Mouse (Mus musculus) cerebellum, adult 11 months (tissue): ENCODE measurements around the gene Ttyh1.

ENCODE experiments used
- DNase-seq: peaks from one replicate; pipeline ENCODE4 v3.0.0; 2022

Ttyh1 gene

GRCm38 (mm10) chr7:4123732-4124131, 4.5 kb downstream of the Ttyh1 start:
- peak; percentile 76 for DNase-seq

- DNase-seq, result peak; percentile 56
Observed at GRCm38 (mm10) chr7:4124315-4124759, 5.1 kb downstream of the Ttyh1 start.

GRCm38 (mm10) chr7:4124856-4125255, 5.6 kb downstream of the Ttyh1 start:
- DNase-seq, result no peak

DNA sequence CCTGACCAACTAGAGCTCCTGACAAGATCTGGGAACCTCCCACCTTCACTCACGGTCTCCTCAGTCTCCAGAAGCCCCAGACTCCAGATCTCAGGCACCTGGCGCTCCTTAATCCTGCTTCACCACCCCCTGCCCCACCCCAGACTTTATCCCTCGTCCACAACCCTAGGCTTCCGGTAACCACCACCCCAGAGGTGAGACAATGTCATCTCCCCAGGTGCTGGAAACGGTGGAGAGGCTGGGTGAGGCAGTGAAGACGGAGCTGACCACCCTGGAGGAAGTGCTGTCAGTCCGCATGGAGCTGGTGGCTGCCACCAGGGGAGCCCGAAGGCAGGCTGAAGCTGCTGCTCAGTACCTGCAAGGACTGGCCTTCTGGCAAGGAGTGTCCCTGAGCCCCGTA, 6.1 kb downstream of the Ttyh1 start:
- DNase-seq, result peak; percentile 17

GRCm38 (mm10) chr7:4126992-4127785, 8.0 kb downstream of the Ttyh1 start:
- no peak for DNase-seq

DNA sequence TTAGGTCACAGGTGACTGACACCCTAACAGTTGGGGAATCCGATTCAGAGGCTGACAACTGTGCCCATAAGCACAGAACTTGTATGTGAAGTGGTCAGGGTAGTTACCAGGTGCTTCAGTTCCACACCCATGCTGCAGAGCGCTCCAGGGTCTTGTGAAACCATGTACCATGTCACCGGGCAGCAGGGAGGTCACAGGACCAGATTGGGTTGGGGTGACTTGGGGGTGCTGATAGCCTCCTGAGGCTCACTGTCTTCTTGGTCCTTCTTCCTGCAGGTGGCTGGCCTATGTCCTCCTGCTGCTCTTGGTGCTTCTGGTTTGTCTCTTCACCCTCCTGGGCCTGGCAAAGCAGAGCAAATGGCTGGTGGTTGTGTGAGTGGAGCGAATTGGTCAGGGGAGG, 8.7 kb downstream of the Ttyh1 start:
- no peak for DNase-seq

DNA sequence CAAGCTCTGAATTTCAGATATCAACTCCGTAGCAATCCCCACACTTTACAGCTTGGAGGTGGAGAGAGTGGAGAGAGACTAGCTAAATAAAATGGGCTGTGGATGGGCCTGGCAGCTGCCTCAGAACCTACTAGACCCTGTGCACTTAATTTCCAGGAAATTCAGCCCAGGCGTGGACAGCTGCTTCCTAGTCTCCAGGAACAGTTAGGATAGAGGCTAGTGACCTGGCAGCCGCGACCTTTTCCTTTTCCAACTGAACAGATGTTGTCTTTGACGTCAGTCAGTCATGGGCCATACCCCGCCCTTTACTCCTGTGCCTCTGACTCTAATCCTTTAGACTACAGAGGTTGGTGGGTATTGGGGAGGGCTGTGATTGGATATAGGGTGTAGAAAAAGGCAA, 9.7 kb downstream of the Ttyh1 start:
- no peak for DNase-seq

GRCm38 (mm10) chr7:4130686-4131452, 11.7 kb downstream of the Ttyh1 start:
- DNase-seq, result peak; percentile 81

GRCm38 (mm10) chr7:4131964-4132363, 12.8 kb downstream of the Ttyh1 start:
- no peak for DNase-seq

- no peak for DNase-seq
Observed at GRCm38 (mm10) chr7:4132581-4132980, 13.4 kb downstream of the Ttyh1 start.

DNA sequence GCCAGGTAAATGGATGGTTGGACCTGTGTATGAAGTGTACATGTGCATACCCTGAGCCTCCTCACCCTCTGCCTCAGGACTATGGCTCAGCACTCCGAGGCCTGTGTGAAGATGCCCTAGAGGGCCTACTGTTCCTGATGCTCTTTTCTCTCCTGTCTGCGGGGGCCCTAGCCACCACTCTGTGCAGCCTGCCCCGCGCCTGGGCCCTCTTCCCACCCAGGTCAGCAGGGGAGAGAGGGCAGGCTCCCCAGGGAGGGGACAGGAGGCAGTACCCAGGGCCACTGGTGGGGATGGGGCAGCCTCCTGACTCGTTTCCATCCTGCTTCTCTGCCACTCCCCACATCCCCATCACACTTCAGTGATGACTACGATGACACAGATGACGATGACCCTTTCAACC, 13.8 kb downstream of the Ttyh1 start:
- DNase-seq, result no peak

GRCm38 (mm10) chr7:4134911-4135310, 15.7 kb downstream of the Ttyh1 start:
- DNase-seq, result no peak

DNA sequence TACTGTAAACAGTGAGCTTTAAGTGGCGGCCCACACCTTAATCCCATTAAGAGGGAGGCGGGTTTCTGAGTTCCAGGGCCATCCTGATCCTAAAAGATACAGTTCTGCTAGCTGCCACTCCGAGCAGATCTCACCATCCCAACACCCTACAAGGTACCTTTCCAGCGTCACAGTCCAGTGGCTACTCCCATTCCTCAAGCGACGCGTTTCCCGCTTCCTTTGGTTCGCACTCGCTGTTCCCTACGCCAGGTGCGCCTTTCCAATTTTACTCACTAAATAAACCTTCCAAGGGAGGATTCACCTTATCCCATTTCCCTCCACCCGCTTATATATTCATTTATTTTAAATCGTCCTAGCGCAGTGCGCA, 17.2 kb downstream of the Ttyh1 start:
- DNase-seq, result no peak

DNA sequence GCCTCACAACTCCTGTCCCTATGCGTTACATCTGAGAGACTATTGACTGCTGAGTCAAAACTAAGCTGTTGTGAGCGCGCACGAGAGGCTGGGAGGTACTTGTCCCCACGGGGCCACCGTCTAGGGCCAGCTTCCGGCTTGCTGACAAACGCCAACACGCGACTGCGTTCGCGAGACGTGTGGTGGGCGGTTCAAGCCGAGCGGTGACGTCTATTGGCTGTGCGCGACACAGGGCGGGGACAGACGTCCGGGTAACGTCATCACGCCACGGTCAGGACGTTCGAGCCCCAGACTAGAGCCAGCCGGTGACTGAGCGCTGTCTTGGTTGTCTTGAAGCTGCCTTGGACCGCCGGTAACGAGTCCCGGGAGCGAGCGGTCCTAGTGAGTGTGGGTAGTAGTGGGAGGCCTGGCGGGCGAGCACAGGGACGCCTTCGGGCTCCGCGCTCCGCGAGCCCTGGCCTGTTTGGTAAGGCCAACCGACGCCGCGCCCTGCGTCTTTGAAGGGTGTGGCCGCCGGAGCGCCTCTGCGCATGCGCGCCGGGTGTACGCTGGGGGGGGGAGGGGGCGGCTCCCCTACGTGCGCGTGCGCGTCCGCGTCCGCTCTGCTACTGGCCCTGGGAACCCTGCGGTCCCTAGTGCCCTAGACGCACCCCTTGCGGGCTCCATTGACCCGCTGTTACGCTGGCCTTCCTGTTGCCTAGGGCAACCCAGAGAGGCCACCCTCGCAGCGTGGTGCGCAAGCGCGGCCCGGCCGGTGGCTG, 17.7 kb downstream of the Ttyh1 start, which contains the start of gene Leng8:
Gene Leng8, plus strand, starts transcription at position 269 of the 761 bp plus-strand sequence.
- peak; percentile 99 for DNase-seq

GRCm38 (mm10) chr7:4137746-4138145, 18.5 kb downstream of the Ttyh1 start:
- no peak for DNase-seq

GRCm38 (mm10) chr7:4138181-4138580, 19.0 kb downstream of the Ttyh1 start:
- DNase-seq, result no peak

DNA sequence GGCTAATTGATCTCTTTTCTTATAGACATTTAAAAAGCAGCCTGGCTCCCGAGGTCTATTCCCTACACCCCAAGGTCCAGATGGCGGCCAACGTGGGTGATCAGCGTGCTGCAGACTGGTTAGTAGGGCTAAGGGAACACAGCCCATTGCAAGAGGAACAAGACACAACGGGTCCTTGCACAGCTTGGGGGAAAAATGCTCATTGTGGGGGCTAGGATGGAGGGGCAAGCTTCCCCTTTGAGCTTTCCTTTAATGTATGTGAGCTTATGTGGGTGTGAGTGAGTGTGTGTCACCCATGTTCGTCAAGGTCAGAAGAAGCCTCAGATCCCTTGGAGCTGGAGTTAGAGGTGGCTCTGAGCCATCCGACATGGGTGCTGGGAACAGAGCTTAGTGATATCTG, 19.5 kb downstream of the Ttyh1 start:
- DNase-seq, result no peak

DNA sequence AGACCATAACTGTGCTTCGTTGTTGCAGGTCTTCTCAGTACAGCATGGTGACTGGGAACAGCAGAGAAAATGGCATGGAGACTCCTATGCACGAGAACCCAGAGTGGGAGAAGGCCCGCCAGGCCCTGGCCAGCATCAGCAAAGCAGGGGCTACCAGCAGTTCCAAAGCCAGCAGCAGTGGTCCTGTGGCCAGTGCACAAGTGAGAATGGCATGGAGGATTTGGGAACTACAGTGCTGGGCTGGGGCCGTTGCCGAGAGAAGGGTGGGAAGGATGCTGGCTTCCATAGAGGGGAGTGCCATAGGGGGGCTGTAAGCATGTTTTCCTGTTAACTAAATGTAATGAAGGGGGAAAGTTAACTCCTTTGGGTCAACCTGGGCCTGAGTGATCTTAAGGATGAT, 20.2 kb downstream of the Ttyh1 start:
- no peak for DNase-seq

GRCm38 (mm10) chr7:4141648-4142325, 22.6 kb downstream of the Ttyh1 start:
- DNase-seq, result no peak

- DNase-seq, result no peak
Observed at GRCm38 (mm10) chr7:4142796-4143445, 23.7 kb downstream of the Ttyh1 start.

- no peak for DNase-seq
Observed at GRCm38 (mm10) chr7:4143506-4143905, 24.3 kb downstream of the Ttyh1 start.

GRCm38 (mm10) chr7:4144046-4144445, 24.8 kb downstream of the Ttyh1 start:
- no peak for DNase-seq
